Mouse (Mus musculus) gastrocnemius, adult 8-10 months (tissue): Measurements from ENCODE around the gene Nacad. TPM values are rescaled to one million over a fixed set of nuclear protein-coding genes. Genes with fewer than 3 reads are reported as not detected.

Experiments
- DNase-seq, 2 experiments: peaks; one replicate each; pipeline ENCODE4 v3.0.0; 2022; ENCODE audit warnings: low spot score in 2 of 2
- total RNA-seq, 4 experiments: library from RNA; stranded (reverse); gene quantifications; 2 replicates each; pipeline ENCODE4 v1.2.4; 2022

Gene Nacad
- total RNA-seq, 4 experiments from 2014 or later, result 0.08 to 0.22 (median 0.15) TPM

DNA sequence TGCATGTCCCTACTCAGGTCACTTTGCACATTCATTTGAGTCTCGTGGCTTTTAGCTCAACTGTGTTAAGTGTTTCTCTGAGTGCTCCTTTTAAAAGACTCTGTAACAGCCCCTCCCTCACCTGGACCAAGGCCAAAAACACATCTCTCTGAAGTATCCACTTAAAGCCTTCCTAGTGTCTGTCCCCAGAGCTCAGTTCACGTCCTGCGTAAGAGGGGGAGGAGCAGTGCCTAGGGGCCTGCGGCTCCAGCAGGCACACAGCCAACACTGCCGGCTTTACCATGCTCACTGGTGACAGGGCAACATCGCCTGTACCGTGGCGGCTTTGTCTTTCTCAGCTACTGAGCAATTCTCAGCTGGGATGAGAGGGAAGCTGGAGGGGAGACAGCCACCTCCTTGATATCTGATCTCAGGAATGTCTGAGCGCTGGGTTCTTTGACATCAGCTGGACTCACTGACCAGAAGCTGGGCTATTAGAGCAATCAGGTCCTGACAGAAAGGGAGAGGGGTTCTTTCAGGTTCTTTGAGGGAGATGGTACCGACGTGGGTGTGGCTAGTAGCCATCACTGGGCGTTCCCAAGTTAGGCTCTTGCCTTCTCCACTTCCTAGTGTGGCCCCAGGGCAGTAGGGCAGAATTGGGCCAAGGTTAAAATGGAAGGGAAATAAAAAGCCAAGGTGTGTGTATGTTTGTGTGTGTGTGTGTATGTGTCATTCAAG, 1.8 kb downstream of the Nacad start:
- no peak for DNase-seq

DNA sequence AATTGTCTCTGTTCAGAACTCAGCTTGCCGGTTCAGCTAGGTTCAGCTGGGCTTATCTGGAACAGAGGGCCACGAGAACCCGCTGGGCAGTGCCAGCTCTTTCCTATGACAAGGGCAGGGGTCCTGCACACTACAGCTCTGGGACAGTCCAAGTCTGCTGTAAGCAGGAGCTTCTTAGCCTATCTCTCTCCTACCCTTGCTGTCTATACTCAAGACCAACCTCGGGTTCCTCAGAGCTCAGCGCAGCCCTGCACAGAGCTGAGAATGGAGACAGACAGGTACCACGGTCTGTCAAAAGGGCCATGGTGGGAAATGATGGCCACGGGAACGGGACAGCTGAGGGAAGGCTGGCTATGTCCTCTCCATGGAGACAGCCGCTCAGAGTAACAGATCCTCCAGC, 2.6 kb downstream of the Nacad start:
- DNase-seq, result no peak

GRCm38 (mm10) chr11:6602662-6603061, 3.2 kb downstream of the Nacad start:
- no peak for DNase-seq

DNA sequence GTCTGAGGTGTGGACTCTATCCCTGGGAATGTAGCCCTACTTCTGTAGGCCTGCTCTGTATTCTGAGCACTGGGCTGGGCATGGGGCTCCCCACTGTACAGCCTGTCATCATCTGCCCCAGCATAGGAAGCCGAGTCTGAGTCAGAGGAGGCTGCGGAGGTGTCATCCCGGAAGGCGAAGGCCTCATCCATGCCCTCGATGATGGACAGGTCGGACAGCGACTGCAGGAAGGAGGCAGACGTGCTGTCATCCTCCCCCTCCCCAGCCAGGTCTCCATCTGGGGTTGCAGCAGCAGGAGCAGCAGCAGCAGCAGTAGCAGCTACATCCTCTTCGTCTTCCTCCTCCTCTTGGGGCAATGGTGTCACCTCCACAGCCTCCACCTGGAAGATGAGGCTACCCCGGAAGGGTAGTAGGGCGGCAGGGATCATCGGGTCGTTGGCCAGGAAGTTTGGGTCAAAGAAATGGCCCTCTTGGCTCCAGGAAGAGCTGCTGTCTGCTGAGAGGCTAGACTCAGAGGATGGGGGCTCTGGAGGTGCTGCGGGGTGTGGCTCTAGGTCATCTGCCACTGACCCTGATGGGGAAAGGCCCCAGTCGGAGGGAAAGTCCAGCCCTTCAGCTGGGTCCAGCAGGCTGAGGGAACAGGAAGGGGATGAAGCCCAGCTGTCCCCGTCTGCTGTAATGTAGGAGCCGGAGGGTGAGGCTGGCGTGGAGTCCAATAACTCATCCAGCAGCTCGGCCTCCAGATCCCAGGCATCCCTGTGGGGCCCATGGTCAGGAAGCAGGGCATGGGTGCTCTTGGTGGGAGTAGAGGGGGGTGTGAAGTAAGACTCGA, 4.0 kb downstream of the Nacad start:
- DNase-seq, result no peak

- DNase-seq, result no peak
These were observed 5.4 kb downstream of the Nacad start for GRCm38 (mm10) chr11:6600284-6600944.

- DNase-seq, result no peak
These were observed 6.0 kb downstream of the Nacad start for GRCm38 (mm10) chr11:6599831-6600230.

DNA sequence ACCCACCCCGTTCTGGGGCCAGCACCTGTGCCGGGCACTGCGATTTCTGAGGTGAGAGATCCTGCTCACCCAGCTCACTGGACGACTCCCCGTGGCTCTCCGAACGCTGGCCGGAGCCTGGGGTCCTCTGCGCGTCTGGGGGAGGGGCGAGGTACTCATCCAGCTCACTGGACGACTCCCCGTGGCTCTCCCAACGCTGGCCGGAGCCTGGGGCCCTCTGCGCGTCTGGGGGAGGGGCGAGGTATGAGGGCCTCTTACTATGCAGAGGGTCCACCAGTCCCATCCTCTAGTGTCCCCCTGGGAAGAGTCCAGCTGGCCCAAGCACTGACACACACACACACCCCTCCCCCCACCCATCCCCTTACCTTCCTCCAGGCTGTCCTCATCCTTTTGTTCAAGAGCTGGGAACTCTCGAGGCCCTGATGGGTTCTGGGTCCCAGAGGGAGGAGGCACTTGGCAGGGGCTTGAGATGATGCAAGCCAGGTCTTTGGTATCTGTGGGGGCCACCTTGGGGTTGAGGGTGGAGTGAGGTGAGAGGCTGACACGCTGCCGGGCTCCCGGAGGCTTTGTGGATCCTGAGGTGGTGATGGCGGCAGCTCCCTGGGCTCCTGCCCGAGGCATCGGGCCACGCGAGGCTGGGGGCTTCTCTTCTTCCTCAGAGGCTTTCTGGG, 6.7 kb downstream of the Nacad start:
- DNase-seq, result no peak

- no peak for DNase-seq
These were observed 7.5 kb downstream of the Nacad start for GRCm38 (mm10) chr11:6598191-6598889.

DNA sequence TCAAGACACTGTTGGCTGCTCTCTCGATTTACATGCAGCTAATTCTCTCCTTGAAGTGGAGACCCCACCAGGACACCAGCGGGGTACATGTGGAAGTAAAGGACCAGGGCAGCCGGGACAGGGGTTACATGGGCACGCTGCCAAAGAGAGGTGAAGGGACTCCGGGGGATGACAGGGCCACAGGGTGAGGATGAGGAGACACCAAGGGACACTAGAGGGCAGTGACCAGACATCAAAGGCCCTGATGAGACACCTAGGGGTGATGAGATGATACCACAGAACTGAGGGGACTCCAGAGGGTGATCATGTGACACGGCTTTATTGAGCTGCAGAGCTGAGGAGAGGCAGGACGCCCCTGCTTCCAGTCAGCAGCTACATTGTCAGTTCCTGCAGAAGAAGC, 8.3 kb downstream of the Nacad start:
- DNase-seq, result no peak

GRCm38 (mm10) chr11:6596616-6597015, 9.2 kb downstream of the Nacad start:
- no peak for DNase-seq

DNA sequence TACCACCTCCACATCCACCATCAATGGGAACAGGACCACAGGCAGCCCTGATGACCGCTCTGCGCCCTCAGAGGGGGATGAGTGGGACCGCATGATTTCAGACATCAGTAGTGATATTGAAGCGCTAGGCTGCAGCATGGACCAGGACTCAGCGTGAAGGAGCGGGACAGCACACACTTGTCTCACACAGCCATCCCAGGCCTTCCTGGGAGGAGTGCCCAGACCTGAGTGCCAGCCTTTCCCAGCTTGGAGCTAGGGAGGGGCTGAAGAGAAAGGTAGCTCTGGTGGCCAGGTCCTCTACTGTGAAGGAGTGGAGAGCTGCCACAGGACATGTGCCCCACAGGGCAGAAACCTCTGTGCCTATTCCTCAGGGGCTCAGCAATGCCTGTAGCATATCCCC, 9.6 kb downstream of the Nacad start:
- DNase-seq, result no peak

DNA sequence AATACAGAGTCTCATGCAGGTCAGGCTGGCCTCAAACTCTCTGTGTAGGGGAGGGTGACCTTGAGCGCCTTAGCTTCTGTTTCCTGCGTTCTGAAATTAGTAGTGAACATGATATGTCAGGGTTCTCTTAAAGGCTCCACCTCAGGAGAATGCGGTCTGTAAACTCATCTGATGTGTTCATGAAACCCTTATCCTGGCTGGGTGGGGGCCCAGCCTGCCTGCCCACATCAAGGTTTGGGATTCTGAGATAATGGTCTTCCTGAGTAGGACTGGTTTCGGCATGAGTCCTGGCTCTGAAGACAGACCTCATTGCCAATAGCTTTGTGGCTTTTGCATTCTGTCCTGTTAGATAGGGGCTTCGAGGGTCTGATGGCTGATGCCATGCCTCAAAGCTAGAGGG, 10.5 kb downstream of the Nacad start:
- DNase-seq, result no peak

GRCm38 (mm10) chr11:6594845-6595244, 11.0 kb downstream of the Nacad start:
- no peak for DNase-seq

- no peak for DNase-seq
These were observed 12.4 kb downstream of the Nacad start for GRCm38 (mm10) chr11:6593406-6593805.

GRCm38 (mm10) chr11:6590933-6591675, 14.7 kb downstream of the Nacad start:
- DNase-seq, result no peak

DNA sequence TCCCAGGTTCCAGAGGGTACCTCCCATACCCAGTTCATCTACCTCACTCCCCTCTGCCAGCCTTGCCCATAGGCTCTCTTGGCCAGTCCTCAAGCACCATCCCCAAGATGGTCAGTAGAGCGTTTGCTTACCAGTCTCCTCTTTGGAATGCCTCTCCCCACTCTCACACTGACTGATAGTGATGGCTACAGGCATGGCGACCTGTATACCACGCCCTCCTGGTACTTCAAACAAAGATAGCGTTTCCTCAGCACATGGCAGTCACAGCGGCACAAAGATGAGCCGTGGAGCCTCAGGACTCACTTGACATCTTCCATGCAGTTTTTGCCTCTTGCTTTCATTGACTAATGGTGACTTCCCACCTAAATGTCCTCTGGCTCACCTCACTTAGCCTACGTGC, 16.0 kb downstream of the Nacad start:
- no peak for DNase-seq

DNA sequence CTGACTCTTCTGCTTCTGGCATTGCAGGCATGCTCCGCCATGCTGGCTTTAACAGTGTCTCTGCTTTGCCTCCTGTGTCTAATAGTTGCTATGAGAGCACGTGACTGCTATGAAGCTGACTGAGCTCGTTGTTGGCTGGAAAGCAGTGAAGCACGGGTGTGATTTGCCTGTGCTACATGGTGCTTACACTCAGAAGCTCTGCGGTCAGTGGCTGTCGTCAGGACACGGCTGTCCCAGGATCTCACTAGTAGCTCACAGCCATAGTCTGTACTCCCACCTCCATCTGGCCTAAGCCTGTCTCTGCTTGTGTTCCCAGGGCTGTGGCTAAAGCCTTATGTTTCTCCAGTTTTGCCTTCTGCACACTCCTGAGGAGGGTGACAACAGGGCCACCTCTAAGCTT, 17.6 kb downstream of the Nacad start:
- no peak for DNase-seq

- no peak for DNase-seq
These were observed 18.5 kb downstream of the Nacad start for GRCm38 (mm10) chr11:6587249-6587940.

DNA sequence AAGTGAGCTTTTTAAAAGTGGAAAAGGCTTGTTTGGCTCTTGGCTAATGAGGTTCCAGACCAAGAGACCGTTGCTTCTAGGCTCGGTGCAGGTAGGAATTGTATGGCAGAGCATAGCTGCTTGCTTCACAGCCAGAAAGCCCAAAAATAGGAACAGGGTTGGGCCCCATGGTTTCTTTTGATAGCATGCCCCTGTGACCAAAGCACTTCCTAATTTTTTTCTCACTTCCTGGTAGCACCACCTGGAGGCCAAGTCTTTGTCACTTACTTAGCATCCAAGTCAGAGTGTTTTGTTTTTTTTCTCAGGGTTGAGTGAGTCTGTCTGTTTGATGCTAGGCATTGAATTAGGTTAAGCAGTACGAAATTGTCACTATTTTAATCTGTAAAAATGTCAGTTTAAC, 19.2 kb downstream of the Nacad start:
- DNase-seq, result no peak

DNA sequence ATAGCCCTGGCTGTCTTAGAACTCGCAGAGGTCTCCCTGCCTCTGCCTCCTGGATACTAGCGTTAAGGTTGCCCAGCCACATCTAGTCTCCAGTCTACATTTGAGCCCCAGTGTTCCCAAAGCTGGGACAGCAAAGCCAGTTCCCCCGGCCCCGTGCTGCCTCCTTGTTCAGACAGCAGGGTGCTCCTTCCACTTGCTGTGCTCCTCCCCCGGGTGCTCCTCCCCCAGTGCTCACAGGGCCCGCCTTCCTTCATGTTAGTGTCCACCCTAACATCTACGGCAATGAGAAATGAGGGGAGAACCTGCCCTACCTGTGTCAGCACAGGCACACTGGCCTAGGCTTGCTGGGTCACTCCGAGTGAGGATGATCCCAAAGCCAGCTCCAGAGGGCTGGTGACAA, 20.1 kb downstream of the Nacad start:
- DNase-seq, result no peak
